Comparison of ENCODE assay signal across 8 mouse cellular contexts in the genomic region with DNA sequence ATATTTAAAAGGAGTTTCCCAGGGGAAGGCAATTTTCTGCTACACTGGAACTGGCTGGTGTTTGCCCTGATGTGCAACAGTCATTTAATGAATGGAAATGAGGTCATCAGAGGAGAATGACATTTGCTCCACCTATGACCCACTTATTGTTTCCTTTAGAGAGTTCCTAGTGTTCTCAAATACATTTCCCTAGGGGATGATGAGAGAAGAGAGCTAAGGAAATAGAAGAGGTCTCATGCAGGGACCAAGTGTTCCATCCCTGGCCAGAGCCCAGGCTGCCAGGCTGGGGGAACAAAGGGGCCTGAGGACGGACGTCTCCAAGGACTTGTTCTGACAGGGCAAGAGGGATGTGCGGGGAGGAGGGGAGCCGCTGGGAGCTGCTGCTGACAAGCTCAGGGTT.
DNase-seq lines count a peak whose midpoint lies in the region; ATAC-seq lines count a peak whose summit lies in the region.
"Had no signal": no experiment of that assay in that cellular context is flagged by ENCODE, and none has a peak within 500 bp of the region (broad histone marks: within the 10 kb centered on the region; RNA-seq: fewer than 3 reads in every experiment).

No protein-coding gene starts in this region.

- 38% methylated on average over 4 of the region's 4 CpGs for whole genome bisulfite sequencing in kidney, embryonic 15.5 days
- WGBS in embryonic facial prominence, embryonic 10.5 days, result 15% methylated on average over 4 of the region's 4 CpGs

- H3K9me3 ChIP-seq in kidney, embryonic 15.5 days (replicated peaks), result no peaks in the 10 kb centered on the region
- no peaks in the 10 kb centered on the region for H3K9me3 ChIP-seq in embryonic facial prominence, embryonic 10.5 days

- ATAC-seq in kidney, embryonic 15.5 days (replicated peaks; ENCODE audit: low FRiP score), result no peak

- no peak overlapping the region for H3K27ac ChIP-seq in kidney, embryonic 15.5 days
- H3K27ac ChIP-seq in embryonic facial prominence, embryonic 10.5 days (replicated peaks), result peak overlapping the region; percentile 48

- H3K4me3 ChIP-seq in kidney, embryonic 15.5 days (replicated peaks), result no peak overlapping the region
- H3K4me3 ChIP-seq in embryonic facial prominence, embryonic 10.5 days, result no peak overlapping the region
- H3K4me3 ChIP-seq: megakaryocyte, embryonic 14.5 days had no signal

- no peak overlapping the region for H3K4me2 ChIP-seq in kidney, embryonic 15.5 days

- H3K27me3 ChIP-seq in kidney, embryonic 15.5 days, result no peaks in the 10 kb centered on the region
- peaks cover 10% of the 10 kb centered on the region for H3K27me3 ChIP-seq in embryonic facial prominence, embryonic 10.5 days (replicated peaks; ENCODE audit: low read depth, poor library complexity, severe bottlenecking)
- H3K27me3 ChIP-seq: megakaryocyte, embryonic 14.5 days had no signal

- H3K9ac ChIP-seq in kidney, embryonic 15.5 days, result no peak overlapping the region

- H3K4me1 ChIP-seq in kidney, embryonic 15.5 days, result peaks cover 20% of the 10 kb centered on the region
- peaks cover 43% of the 10 kb centered on the region for H3K4me1 ChIP-seq in embryonic facial prominence, embryonic 10.5 days
- H3K4me1 ChIP-seq: megakaryocyte, embryonic 14.5 days had no signal

- no peaks in the 10 kb centered on the region for H3K36me3 ChIP-seq in kidney, embryonic 15.5 days
- H3K36me3 ChIP-seq in embryonic facial prominence, embryonic 10.5 days (replicated peaks), result no peaks in the 10 kb centered on the region

- peak; percentile 26 for DNase-seq in kidney, postnatal 10 days
- no peak for DNase-seq in embryonic facial prominence, embryonic 10.5 days (ENCODE audit: low spot score)
- peak; percentile 47 for DNase-seq in heart, postnatal 4 days
- DNase-seq in retina, embryonic 14.5 days (ENCODE audit: low spot score), result peak; percentile 67
- DNase-seq in layer of hippocampus, adult 18-20 months (ENCODE audit: low spot score in 2 of 2), result no peak
- DNase-seq in liver, result no peak

Comparison
In these comparisons a context has a peak if more than half of its experiments do, and no peak if none do; other contexts are left out.
1. DNase-seq: peak in kidney, postnatal 10 days (single experiment), heart, postnatal 4 days (single experiment) and retina, embryonic 14.5 days (single experiment); none in embryonic facial prominence, embryonic 10.5 days (single experiment), layer of hippocampus, adult 18-20 months (0 of 2) and liver (single experiment).